Mouse (Mus musculus) megakaryocyte-erythroid progenitor cell, adult 5 weeks (primary cell): ENCODE results near the gene Hspd1. TPM values are rescaled to one million over a fixed set of nuclear protein-coding genes. Genes with fewer than 3 reads are reported as not detected.

ENCODE experiments used
- polyA plus RNA-seq: library from polyadenylated mRNA; stranded (reverse); fragments of >175 nt; gene quantifications from 2 replicates; pipeline ENCODE4 v1.2.3, GENCODE M21; 2012

Gene Hspd1
- 61.8 and 70.3 TPM in 2 replicates for polyA plus RNA-seq

GRCm38 (mm10) chr1:55087932-55088610 lies at the start of gene Hspd1, which contains the start of gene Hspe1:
TSS of gene Hspd1 (minus strand) at chr1:55088243.
TSS of gene Hspe1 (plus strand) at chr1:55088132.

GRCm38 (mm10) chr1:55130943-55131401 lies 42.9 kb upstream of the Hspd1 start, which contains the start of gene Mob4:
TSS of gene Mob4 (plus strand) at chr1:55131231.

GRCm38 (mm10) chr1:55052355-55052953 lies 35.6 kb downstream of the Hspd1 start, which contains the start of gene Coq10b:
TSS of gene Coq10b (plus strand) at chr1:55052770.

Other genes with a start within 250 kb of the Hspd1 start
- 5.0 and 5.2 TPM in 2 replicates for gene Ankrd44, start 161.9 kb downstream of the Hspd1 start, polyA plus RNA-seq
- 19.5 and 26.2 TPM in 2 replicates for gene Sf3b1, start 60.8 kb downstream of the Hspd1 start, polyA plus RNA-seq
- gene Coq10b, start 35.5 kb downstream of the Hspd1 start, polyA plus RNA-seq = 13.0 and 14.7 TPM in 2 replicates
- 74.1 and 78.2 TPM in 2 replicates for gene Hspe1, start 111 bp downstream of the Hspd1 start, polyA plus RNA-seq
- 5.3 and 5.8 TPM in 2 replicates for gene Mob4, start 43.0 kb upstream of the Hspd1 start, polyA plus RNA-seq
- gene Rftn2, start 138.5 kb upstream of the Hspd1 start, polyA plus RNA-seq = 0.19 and 0.20 TPM in 2 replicates
- gene Mars2, start 148.9 kb upstream of the Hspd1 start, polyA plus RNA-seq = 1.5 and 2.0 TPM in 2 replicates